23 mouse cellular contexts compared by ENCODE assay signal in the genomic region with DNA sequence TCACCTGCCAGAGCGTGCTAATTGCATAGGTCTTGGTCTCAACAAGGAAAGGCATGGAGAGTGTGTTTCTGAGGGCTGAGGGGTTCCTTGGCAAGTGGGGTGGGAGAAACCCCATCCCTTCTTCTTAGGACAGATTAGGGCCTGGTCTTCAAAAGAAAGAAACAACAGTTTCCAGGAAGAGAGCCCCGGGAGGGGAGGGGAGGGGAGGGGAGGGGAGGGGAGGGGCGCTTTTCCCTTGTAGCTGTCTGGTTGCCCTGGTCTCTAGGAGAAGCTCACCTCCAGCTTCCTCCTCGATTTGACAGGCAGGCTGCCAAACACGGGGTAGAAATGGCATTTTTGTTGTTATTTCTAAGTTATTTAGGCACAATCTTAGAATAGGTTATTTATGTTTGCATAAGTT.
"Had no signal": no experiment of that assay in that cellular context is flagged by ENCODE, and none has a peak within 500 bp of the region (broad histone marks: within the 10 kb centered on the region; RNA-seq: fewer than 3 reads in every experiment).

No protein-coding gene starts in this region.

- H3K27ac ChIP-seq: intestine, embryonic 15.5 days; kidney, embryonic 15.5 days; limb, embryonic 12.5 days; limb, embryonic 15.5 days; midbrain, embryonic 10.5 days; midbrain, embryonic 13.5 days; stomach, embryonic 15.5 days had no signal

- H3K9ac ChIP-seq: intestine, embryonic 15.5 days; kidney, embryonic 15.5 days; limb, embryonic 12.5 days; limb, embryonic 15.5 days; lung, embryonic 14.5 days; midbrain, embryonic 13.5 days; stomach, embryonic 15.5 days had no signal

- H3K36me3 ChIP-seq: intestine, embryonic 15.5 days; kidney, embryonic 15.5 days; limb, embryonic 12.5 days; limb, embryonic 15.5 days; midbrain, embryonic 10.5 days; midbrain, embryonic 13.5 days; stomach, embryonic 15.5 days had no signal

- ATAC-seq: intestine, embryonic 15.5 days; lung, postnatal 0 days; midbrain, embryonic 13.5 days; midbrain, embryonic 16.5 days had no signal

- H3K9me3 ChIP-seq: intestine, embryonic 15.5 days; kidney, embryonic 15.5 days; limb, embryonic 12.5 days; limb, embryonic 15.5 days; megakaryocyte, embryonic 14.5 days; midbrain, embryonic 10.5 days; midbrain, embryonic 13.5 days; stomach, embryonic 15.5 days had no signal

- H3K4me2 ChIP-seq: intestine, embryonic 15.5 days; kidney, embryonic 15.5 days; limb, embryonic 12.5 days; limb, embryonic 15.5 days; lung, embryonic 14.5 days; midbrain, embryonic 13.5 days; stomach, embryonic 15.5 days had no signal

- DNase-seq: kidney, adult 11 months; kidney, adult 8-10 months; kidney, postnatal 10 days; kidney, postnatal 36 days; layer of hippocampus, postnatal 36 days; left cerebral cortex, postnatal 4 days; lung, embryonic 14.5 days; right cerebral cortex, adult 18-20 months; right cerebral cortex, postnatal 14 days; right cerebral cortex, postnatal 4 days; thymus, postnatal 14 days; thymus, postnatal 4 days had no signal

- H3K27me3 ChIP-seq: intestine, embryonic 15.5 days; kidney, embryonic 15.5 days; limb, embryonic 15.5 days; megakaryocyte, embryonic 14.5 days; midbrain, embryonic 13.5 days; stomach, embryonic 15.5 days had no signal

- H3K4me3 ChIP-seq: intestine, embryonic 15.5 days; kidney, embryonic 15.5 days; limb, embryonic 12.5 days; limb, embryonic 15.5 days; megakaryocyte, embryonic 14.5 days; midbrain, embryonic 10.5 days; midbrain, embryonic 13.5 days; myocyte; stomach, embryonic 15.5 days had no signal
